Mouse (Mus musculus): ENCODE measurements around the gene Tff3.

DNA sequence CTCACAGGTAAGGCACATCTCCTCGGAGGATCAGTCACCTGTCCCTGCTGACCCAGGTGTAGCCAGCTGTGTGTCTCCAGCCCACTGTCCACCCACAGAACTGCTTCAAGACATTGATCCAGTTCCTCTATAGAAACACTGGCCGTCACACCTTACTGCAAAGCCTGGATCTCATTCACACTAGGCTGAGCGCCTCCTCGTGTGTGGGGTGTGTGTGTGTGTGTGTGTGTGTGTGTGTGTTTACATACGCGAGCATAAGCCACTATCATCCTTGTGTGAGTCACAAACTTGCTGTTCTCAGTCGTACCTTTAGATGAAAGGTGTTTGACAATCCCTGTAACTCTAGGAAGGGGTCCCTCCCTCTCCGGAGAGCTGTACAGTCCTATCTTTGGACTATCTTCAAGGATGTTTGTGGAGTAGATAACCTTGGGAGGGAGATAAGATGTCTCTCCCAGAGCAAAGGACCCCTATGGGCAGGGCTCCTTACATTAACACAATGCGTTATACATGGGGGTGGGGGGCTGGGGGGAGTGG, 23.6 kb upstream of the Tff3 start:
- TF ChIP-seq POLR2A (IDR thresholded peaks at IDR 0.05; ENCODE audit: borderline replicate concordance, insufficient read depth, low read length) (no peak), CTCF (IDR thresholded peaks at IDR 0.05; ENCODE audit: borderline replicate concordance, insufficient read depth, low read depth, low read length) (no peak)

Data from cerebellum, adult 2 months (tissue).